Mouse (Mus musculus) frontal cortex, postnatal 10 days (tissue): ENCODE data around the gene Mfsd2b.
A peak's percentile ranks its signal among the peaks of the same experiment; 100 is the strongest.
"Not testable (repeated sequence)": the region's sequence is repeated elsewhere in the genome, so short reads cannot be mapped to it uniquely, and the experiment has no call there.

Experiments
- DNase-seq, 2 experiments: peaks; one replicate each; pipeline ENCODE4 v3.0.0; 2022; ENCODE audit warnings: low spot score in 2 of 2, mixed read lengths in 1 of 2

Mfsd2b gene

GRCm38 (mm10) chr12:4874161-4874927 lies at the start of gene Mfsd2b:
Gene Mfsd2b, minus strand, starts transcription at chr12:4874359.
- DNase-seq: peak; percentile 36 to 39

GRCm38 (mm10) chr12:4917805-4918591 lies 43.8 kb upstream of the Mfsd2b start:
- DNase-seq: peak; percentile 17 to 28

- peak; percentile 92 to 97 for DNase-seq
Measured at GRCm38 (mm10) chr12:4916994-4917804, 43.0 kb upstream of the Mfsd2b start, which contains the start of gene Atad2b. Gene Atad2b, plus strand, starts transcription at chr12:4917353.

- no peak for DNase-seq
Measured at GRCm38 (mm10) chr12:4914944-4915343, 40.8 kb upstream of the Mfsd2b start.

DNA sequence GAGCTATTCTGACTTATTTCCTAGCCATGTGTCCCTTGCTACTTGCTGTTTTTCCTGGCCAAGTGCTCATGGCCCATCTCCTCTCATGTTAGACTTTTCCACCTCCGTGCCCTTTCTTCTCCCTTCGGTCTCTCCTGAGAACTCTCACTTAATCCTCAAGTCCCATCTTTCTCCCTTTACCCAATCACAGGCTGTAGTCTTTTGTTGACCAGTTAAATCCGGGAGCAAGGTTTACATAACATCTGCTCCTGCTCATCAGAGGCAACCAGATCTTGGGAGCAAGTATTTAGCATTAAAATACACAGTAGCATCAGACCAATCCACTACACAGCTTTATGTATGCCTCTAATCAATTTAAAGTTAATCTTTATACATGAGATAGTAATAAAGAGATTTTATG lies 40.3 kb upstream of the Mfsd2b start:
- no peak for DNase-seq

DNA sequence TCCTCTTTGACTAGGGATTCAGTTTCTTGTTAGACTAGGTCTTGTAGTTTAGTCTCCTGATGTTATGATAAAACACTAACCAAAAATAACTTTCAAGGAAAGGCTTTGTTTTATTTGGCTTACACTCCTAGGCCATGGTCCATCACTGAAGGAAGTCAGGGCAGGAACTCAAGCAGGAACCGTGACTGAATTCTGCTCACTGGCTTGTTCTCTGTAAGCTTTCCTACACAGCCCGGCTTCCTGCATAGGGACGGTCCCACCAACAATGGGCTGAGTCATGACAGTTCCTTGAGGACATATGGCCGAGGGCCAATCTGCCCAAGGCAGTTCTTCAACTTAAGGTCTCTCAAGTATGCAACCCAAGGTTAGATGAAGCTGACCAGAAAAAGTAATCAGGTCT lies 37.6 kb upstream of the Mfsd2b start:
- DNase-seq: no peak

DNA sequence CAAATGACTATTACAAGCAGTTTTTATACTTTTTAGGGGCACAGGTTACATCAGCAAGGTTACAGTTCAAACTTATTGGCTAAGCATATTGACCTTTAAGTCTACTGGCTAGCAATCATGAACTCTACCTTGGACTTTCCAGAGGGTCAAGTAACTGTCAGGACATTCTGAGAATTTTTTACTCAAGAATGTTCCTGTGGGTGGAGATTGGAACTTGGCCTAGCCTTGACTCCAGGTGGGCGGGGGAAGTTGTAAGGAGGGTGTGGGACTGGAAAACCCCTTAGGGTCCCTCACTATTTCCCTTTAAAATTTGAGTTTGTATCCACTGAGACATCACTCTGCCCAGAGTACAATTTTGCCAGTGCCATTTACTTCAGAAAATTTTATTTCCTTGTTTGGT lies 36.3 kb upstream of the Mfsd2b start:
- not testable (repeated sequence) for DNase-seq

GRCm38 (mm10) chr12:4908391-4908790 lies 34.2 kb upstream of the Mfsd2b start:
- no peak for DNase-seq

GRCm38 (mm10) chr12:4906951-4907906 lies 33.1 kb upstream of the Mfsd2b start, which contains the start of gene Ubxn2a:
Gene Ubxn2a, minus strand, starts transcription at chr12:4907705.
- DNase-seq: peak; percentile 86 to 93

- DNase-seq: no peak
Measured at GRCm38 (mm10) chr12:4906476-4906875, 32.3 kb upstream of the Mfsd2b start.

DNA sequence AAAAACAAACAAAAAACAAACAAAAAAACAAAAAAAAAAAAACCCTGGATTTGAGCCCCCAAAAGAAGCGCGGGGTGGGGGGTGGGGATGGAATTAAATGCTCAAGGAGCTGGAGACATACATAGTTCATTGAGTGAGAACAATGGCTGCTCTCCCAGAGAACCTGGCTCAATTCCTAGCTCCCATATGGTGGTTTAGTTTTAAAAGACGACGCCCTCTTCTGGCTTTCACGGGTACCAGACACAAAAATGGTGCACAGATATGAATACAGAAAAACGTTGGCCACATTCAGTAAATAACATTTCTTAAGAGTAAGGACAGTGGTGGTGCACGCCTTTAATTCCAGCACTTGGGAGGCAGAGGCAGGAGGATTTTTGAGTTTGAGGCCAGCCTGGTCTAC lies 31.8 kb upstream of the Mfsd2b start:
- no peak for DNase-seq

- no peak for DNase-seq
Measured at GRCm38 (mm10) chr12:4898024-4898423, 23.9 kb upstream of the Mfsd2b start.

DNA sequence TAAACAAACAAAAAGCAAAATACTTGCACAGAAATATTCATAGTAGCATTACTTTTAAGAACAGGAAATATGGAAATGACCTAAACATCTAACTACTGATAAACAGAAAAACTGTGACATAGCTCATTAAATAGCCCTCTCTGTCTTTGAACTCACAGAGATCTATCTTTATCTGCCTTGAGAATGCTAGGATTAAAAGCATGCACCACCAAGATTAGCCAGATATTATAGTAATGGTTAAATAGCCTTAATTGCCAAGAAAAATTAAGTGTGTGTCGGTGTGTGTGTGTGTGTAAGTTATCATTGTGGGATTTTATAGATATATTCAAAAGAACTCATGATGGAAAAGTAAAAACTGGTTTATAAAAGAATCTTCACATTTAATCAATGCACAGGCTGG lies 15.7 kb upstream of the Mfsd2b start:
- DNase-seq: no peak

- no peak for DNase-seq
Measured at GRCm38 (mm10) chr12:4889251-4889650, 15.1 kb upstream of the Mfsd2b start.

GRCm38 (mm10) chr12:4888739-4889138 lies 14.6 kb upstream of the Mfsd2b start:
- no peak for DNase-seq

DNA sequence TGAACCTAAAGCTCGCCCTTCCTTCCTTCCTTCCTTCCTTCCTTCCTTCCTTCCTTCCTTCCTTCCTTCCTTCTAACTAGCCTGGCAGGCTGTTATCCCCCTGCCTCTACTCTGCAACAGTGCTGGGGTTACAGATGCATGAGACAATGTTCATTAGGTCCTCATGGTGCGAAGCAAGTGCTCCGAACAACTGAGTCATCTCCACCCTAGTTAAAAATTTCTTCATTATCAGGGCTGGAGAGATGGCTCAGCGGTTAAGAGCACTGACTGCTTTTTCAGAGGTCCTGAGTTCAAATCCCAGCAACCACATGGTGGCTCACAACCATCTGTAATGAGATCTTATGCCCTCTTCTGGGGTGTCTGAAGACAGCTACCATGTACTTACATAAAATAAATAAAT lies 12.4 kb upstream of the Mfsd2b start:
- not testable (repeated sequence) for DNase-seq

DNA sequence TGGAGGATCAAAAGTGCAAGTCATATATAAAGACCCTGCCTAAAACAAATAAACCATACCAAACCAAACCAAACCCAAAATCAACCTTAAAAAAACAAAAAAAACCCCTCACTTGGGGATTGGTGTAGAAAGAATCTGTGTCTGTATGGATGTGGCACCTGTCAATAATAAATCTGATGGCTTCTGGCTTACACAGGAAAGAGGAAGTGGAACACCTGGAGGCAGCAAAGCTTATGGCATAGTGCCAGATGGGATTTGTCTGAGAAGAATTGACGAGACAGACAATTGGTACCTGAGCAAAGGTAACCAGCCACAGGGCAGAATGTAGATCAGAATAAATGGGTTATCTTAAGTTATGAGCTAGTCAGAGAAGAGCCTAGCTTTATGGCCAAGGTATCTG lies 10.9 kb upstream of the Mfsd2b start:
- DNase-seq: no peak

DNA sequence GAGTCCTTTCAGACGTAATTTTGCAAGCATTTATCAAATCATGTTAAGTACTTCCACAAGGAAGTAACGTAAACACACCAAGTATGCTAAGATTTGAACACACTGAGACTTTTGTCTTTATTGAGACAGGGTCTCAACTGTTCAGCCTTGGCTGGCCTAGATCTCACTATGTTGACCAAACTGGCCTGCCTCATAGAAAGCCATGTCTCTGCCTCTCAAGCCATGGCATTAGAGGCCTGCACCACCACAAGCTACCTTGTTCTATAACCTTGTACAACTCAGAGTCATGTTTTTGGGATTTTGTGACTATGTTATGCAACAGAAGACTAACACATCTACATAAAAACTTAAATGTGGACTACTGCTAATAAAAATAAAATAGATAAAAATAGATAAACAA lies 7.9 kb upstream of the Mfsd2b start:
- no peak for DNase-seq

- no peak for DNase-seq
Measured at GRCm38 (mm10) chr12:4879048-4879447, 4.9 kb upstream of the Mfsd2b start.

- no peak for DNase-seq
Measured at GRCm38 (mm10) chr12:4878296-4878783, 4.2 kb upstream of the Mfsd2b start.

GRCm38 (mm10) chr12:4875623-4876022 lies 1.5 kb upstream of the Mfsd2b start:
- no peak for DNase-seq
